Mouse (Mus musculus) embryo, embryonic 11 days (tissue): Measurements from ENCODE around the gene Wdtc1.

Experiments used
- DNase-seq: peaks from one replicate; pipeline ENCODE4 v3.0.0-alpha.2; 2015

Gene Wdtc1

GRCm38 (mm10) chr4:133353367-133354365, at the start of gene Wdtc1:
Gene Wdtc1 (minus strand): TSS chr4:133353481.
- no peak for DNase-seq

- no peak for DNase-seq
Measured at GRCm38 (mm10) chr4:133402011-133402410, 48.7 kb upstream of the Wdtc1 start.

- DNase-seq: no peak
Measured at GRCm38 (mm10) chr4:133400098-133400497, 46.8 kb upstream of the Wdtc1 start.

- DNase-seq: no peak
Measured at GRCm38 (mm10) chr4:133399509-133399908, 46.2 kb upstream of the Wdtc1 start.

- DNase-seq: no peak
Measured at GRCm38 (mm10) chr4:133398619-133399018, 45.3 kb upstream of the Wdtc1 start.

GRCm38 (mm10) chr4:133397961-133398360, 44.7 kb upstream of the Wdtc1 start:
- no peak for DNase-seq

GRCm38 (mm10) chr4:133397299-133397698, 44.0 kb upstream of the Wdtc1 start:
- DNase-seq: no peak

- DNase-seq: no peak
Measured at GRCm38 (mm10) chr4:133396079-133396478, 42.8 kb upstream of the Wdtc1 start.

- DNase-seq: no peak
Measured at GRCm38 (mm10) chr4:133394981-133395573, 41.8 kb upstream of the Wdtc1 start.

GRCm38 (mm10) chr4:133391185-133392040, 38.1 kb upstream of the Wdtc1 start:
- DNase-seq: no peak

GRCm38 (mm10) chr4:133390585-133390984, 37.3 kb upstream of the Wdtc1 start:
- no peak for DNase-seq

- no peak for DNase-seq
Measured at GRCm38 (mm10) chr4:133390042-133390441, 36.8 kb upstream of the Wdtc1 start.

- no peak for DNase-seq
Measured at GRCm38 (mm10) chr4:133388781-133389552, 35.7 kb upstream of the Wdtc1 start.

- DNase-seq: no peak
Measured at GRCm38 (mm10) chr4:133387053-133387452, 33.8 kb upstream of the Wdtc1 start.

GRCm38 (mm10) chr4:133386061-133386797, 32.9 kb upstream of the Wdtc1 start:
- no peak for DNase-seq

- DNase-seq: no peak
Measured at GRCm38 (mm10) chr4:133381141-133381540, 27.9 kb upstream of the Wdtc1 start.

- DNase-seq: no peak
Measured at GRCm38 (mm10) chr4:133380532-133380931, 27.3 kb upstream of the Wdtc1 start.

- DNase-seq: no peak
Measured at GRCm38 (mm10) chr4:133379861-133380260, 26.6 kb upstream of the Wdtc1 start.

- DNase-seq: no peak
Measured at GRCm38 (mm10) chr4:133379046-133379347, 25.7 kb upstream of the Wdtc1 start.

- peak; percentile 73 for DNase-seq
Measured at GRCm38 (mm10) chr4:133378236-133379045, 25.2 kb upstream of the Wdtc1 start.
